Mouse (Mus musculus): ENCODE results near the gene Ildr2.

DNA sequence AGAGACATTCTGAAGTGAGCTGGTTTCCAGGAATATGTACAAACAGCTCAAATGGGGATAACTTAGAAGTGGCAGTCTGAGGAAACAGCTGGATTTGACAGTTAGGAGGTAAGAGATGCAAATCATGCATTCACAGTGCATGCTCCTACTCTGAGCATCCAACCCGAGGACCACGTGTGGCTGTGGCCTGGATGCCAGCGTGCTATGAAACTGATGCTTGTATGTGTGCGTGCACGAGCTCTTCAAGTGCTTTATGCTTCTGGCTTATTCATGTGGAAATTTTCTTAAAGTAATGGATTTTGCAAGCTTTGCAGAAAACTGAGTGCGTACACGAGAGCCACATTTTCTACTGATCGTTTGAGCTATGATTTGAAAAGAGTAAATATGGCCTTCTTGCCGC is 32.3 kb downstream of the Ildr2 start:
- TF ChIP-seq CTCF (IDR thresholded peaks at IDR 0.05; ENCODE audit: low read depth, low read length) (no peak), POLR2A (IDR thresholded peaks at IDR 0.05; ENCODE audit: borderline replicate concordance, low read depth, low read length) (no peak)

Measured in bone marrow macrophage, adult 2 months (primary cell).